Mouse (Mus musculus) G1E (cell line): Measurements from ENCODE around the gene Xpnpep3. TPM values are rescaled to one million over a fixed set of nuclear protein-coding genes. Genes with fewer than 3 reads are reported as not detected.

Source experiments
- ATAC-seq: 2 replicates; pipeline ENCODE4 v1.8.0; 2016; ENCODE audit warnings: mild to moderate bottlenecking; ENCODE audit not compliant: insufficient number of reproducible peaks, poor library complexity, low FRiP score, severe bottlenecking; ENCODE audit errors: extremely low read depth
- DNase-seq: peaks from one replicate; pipeline ENCODE4 v3.0.0; 2012; ENCODE audit warnings: low spot score
- H3K27me3 ChIP-seq: 2 replicates; pipeline ENCODE4 v1.6.1; 2012; ENCODE audit warnings: mild to moderate bottlenecking, low read length, inconsistent platforms; ENCODE audit not compliant: insufficient read depth
- H3K36me3 ChIP-seq: replicated peaks from 2 replicates; pipeline ENCODE3; 2012; ENCODE audit warnings: mild to moderate bottlenecking, inconsistent platforms
- H3K4me1 ChIP-seq: 2 replicates; pipeline ENCODE4 v1.6.1; 2012; ENCODE audit warnings: low read depth, low read length, inconsistent platforms, mixed read lengths; ENCODE audit not compliant: insufficient read depth
- H3K4me3 ChIP-seq: 2 replicates; pipeline ENCODE4 v1.5.1; 2012; ENCODE audit warnings: low read depth, mild to moderate bottlenecking, inconsistent platforms, low read length, moderate library complexity, mixed read lengths
- H3K9me3 ChIP-seq: replicated peaks from 2 replicates; pipeline ENCODE4 v1.6.1; 2012; ENCODE audit warnings: inconsistent platforms
- CTCF ChIP-seq: IDR thresholded peaks from 2 replicates; pipeline ENCODE4 v1.5.1; 2012; ENCODE audit warnings: low read depth, low read length, inconsistent platforms, mixed read lengths
- GATA1 ChIP-seq: IDR thresholded peaks from 2 replicates; pipeline ENCODE4 v1.6.1; 2012; ENCODE audit warnings: borderline replicate concordance, low read length, inconsistent platforms, mixed read lengths
- GATA2 ChIP-seq: IDR thresholded peaks from 2 replicates; pipeline ENCODE4 v1.6.1; 2012; ENCODE audit warnings: low read depth, low read length, inconsistent platforms, borderline replicate concordance
- POLR2AphosphoS5 ChIP-seq: IDR thresholded peaks from 2 replicates; pipeline ENCODE4 v1.6.1; 2012; ENCODE audit warnings: low read depth, low read length, inconsistent platforms; ENCODE audit not compliant: insufficient replicate concordance
- TAL1 ChIP-seq: conservative IDR thresholded peaks from 2 replicates; pipeline ENCODE4 v1.6.1; 2012; ENCODE audit warnings: low read depth, low read length, inconsistent platforms, mixed read lengths
- polyA plus RNA-seq: library from polyadenylated mRNA; stranded (reverse); fragments of >175 nt; gene quantifications from 2 replicates; pipeline ENCODE4 v1.2.3, GENCODE M21; 2012
- total RNA-seq, 2 experiments: library from RNA; stranded (forward) in 1 of 2; stranded (reverse) in 1 of 2; fragments of 200-1000 nt in 1 of 2; fragments of >200 nt in 1 of 2; fragmentation: Nextera tagmentation in 1 of 2; gene quantifications; 2 replicates each; pipeline ENCODE4 v1.2.3; 2014 to 2017

Gene Xpnpep3
- total and polyA plus RNA-seq, 3 experiments = 0.90 to 28.3 (median 22.9) TPM

- no peak for DNase-seq
- Histone ChIP-seq H3K9me3 (no peaks in the 10 kb centered on the region), H3K27me3 (no peaks in the 10 kb centered on the region), H3K4me3 (no peak overlapping the region), H3K36me3 (peaks cover 44% of the 10 kb centered on the region), H3K4me1 (peaks cover 47% of the 10 kb centered on the region)
- TF ChIP-seq GATA1 = no peak
- no peak for ATAC-seq
Measured at GRCm38 (mm10) chr15:81359421-81359820, 40.5 kb upstream of the Xpnpep3 start.

DNA sequence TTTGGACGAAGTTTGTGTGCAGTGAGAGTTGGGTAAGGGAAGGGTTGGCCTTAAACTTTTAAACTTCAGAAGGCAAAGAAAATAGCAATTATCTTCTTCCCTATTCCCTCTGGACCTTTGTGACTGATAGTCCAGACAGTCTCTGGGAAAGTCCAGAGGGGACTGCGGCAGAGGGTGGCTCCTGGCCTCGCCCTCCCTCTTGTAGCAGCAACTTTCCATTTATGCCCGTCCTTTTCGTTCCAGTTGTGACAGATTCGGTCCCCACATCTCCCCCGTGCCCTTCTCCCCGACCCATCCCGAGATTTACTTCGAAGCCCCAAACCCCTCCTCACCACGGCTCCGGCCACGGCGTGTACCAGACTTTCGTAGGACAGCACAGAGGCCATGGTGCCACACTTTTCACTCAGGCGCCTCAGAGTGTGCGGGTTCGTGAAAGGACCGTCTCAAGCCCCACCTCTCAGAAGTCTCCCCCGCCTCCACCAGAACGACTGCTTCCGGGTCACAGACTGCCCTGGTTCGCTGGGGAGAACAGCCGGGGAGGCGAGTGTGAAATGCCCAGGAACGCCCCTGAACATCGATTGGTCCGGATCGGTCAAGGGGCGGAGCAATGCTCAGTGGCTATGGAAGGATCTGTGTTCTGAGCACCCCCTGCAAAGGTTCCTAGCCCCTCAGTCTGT lies 39.5 kb upstream of the Xpnpep3 start, which contains the start of gene Slc25a17:
TSS of gene Slc25a17 (minus strand) at position 468 of the 677 bp plus-strand sequence.
- peaks cover 53% of the 10 kb centered on the region for H3K36me3 ChIP-seq
- DNase-seq (peak; percentile 82), ATAC-seq (peak; percentile 99)
- no peaks in the 10 kb centered on the region for H3K27me3 ChIP-seq
- no peaks in the 10 kb centered on the region for H3K9me3 ChIP-seq
- H3K4me1 ChIP-seq = peaks cover 47% of the 10 kb centered on the region
- TF ChIP-seq GATA2 (no peak), POLR2AphosphoS5 (no peak; the same call in 1 of the 2 replicates)
- H3K4me3 ChIP-seq = peak within 1 kb of the TSS; percentile 85

GRCm38 (mm10) chr15:81361022-81361404 lies 38.9 kb upstream of the Xpnpep3 start:
- ATAC-seq = 0 out of 2 replicates have a peak, but pooled peaks have one; percentile 12
- peak; percentile 4 for DNase-seq

DNA sequence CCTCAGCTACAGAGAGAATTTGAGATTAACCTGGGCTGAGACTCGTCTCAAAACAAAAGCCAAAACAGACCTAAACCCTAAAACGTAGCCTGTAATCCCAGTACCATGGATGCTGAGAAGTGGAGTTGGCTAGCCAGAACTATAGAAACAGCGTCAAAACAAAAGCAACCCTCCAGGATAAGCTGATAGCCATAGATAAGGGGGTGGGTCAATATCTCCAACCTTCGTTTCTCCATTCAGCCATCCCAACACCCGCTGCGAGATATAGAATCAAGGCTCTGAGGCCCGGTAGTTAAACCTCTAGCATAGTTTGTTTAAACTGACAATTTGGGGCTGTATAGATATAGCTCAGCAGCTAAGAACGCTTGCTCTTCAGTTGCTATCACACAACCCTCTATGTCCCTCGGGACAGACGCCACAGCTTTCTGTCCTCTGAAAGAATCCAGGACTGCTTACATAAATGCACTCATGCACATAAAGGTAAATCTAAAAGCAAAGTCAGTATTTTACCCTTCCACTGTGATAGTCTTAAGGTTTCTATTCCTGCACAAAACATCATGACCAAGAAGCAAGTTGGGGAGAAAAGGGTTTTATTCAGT lies 38.4 kb upstream of the Xpnpep3 start:
- no peaks in the 10 kb centered on the region for H3K9me3 ChIP-seq
- H3K36me3 ChIP-seq = peaks cover 62% of the 10 kb centered on the region
- no peak for TF ChIP-seq POLR2AphosphoS5
- no peak for TF ChIP-seq CTCF
- TF ChIP-seq GATA1 = no peak
- TF ChIP-seq TAL1 = no peak
- no peak for TF ChIP-seq GATA2
- no peaks in the 10 kb centered on the region for H3K27me3 ChIP-seq
- DNase-seq = no peak
- ATAC-seq = no peak
- H3K4me3 ChIP-seq = no peak overlapping the region; the same call in 1 of the 2 replicates
- H3K4me1 ChIP-seq = peaks cover 47% of the 10 kb centered on the region

More at GRCm38 (mm10) chr15:81361022-81361404, 38.9 kb upstream of the Xpnpep3 start:
- H3K27me3 ChIP-seq = no peaks in the 10 kb centered on the region
- H3K4me1 ChIP-seq = peaks cover 47% of the 10 kb centered on the region
- TF ChIP-seq CTCF = no peak
- no peak for TF ChIP-seq TAL1
- no peak for TF ChIP-seq POLR2AphosphoS5
- TF ChIP-seq GATA1 = no peak
- TF ChIP-seq GATA2 = no peak
- H3K36me3 ChIP-seq = peaks cover 57% of the 10 kb centered on the region
- H3K9me3 ChIP-seq = no peaks in the 10 kb centered on the region
- H3K4me3 ChIP-seq = peak overlapping the region; percentile 85

- DNase-seq (no peak), ATAC-seq (no peak)
- H3K27me3 ChIP-seq = no peaks in the 10 kb centered on the region
- peaks cover 65% of the 10 kb centered on the region for H3K36me3 ChIP-seq
- TF ChIP-seq TAL1 (no peak), GATA1 (no peak), POLR2AphosphoS5 (no peak), GATA2 (no peak), CTCF (no peak)
- peaks cover 47% of the 10 kb centered on the region for H3K4me1 ChIP-seq
- H3K9me3 ChIP-seq = no peaks in the 10 kb centered on the region
- no peak overlapping the region for H3K4me3 ChIP-seq
Measured at GRCm38 (mm10) chr15:81362501-81362900, 37.4 kb upstream of the Xpnpep3 start.

- TF ChIP-seq GATA2 (no peak), GATA1 (no peak)
- ATAC-seq = no peak
- H3K36me3 ChIP-seq = peaks cover 68% of the 10 kb centered on the region
- H3K9me3 ChIP-seq = no peaks in the 10 kb centered on the region
- H3K4me3 ChIP-seq = no peak overlapping the region
- peaks cover 35% of the 10 kb centered on the region for H3K4me1 ChIP-seq
- H3K27me3 ChIP-seq = no peaks in the 10 kb centered on the region
- DNase-seq = no peak
Measured at GRCm38 (mm10) chr15:81364271-81364670, 35.7 kb upstream of the Xpnpep3 start.
